Mouse (Mus musculus) liver, adult 2 months (tissue): ENCODE data around the gene Mrvi1. TPM values are rescaled to one million over a fixed set of nuclear protein-coding genes. Genes with fewer than 3 reads are reported as not detected.
A peak's percentile ranks its signal among the peaks of the same experiment; 100 is the strongest.

ENCODE experiments used
- DNase-seq: peaks from one replicate; pipeline ENCODE4 v3.0.0-alpha.2; 2011; ENCODE audit warnings: low read depth, low spot score; ENCODE audit errors: extremely low read depth
- H3K27ac ChIP-seq: fragments of 200-500 bp; replicated peaks from 2 replicates; pipeline ENCODE4 v1.5.1; 2012; ENCODE audit warnings: low read depth, mild to moderate bottlenecking, control low read depth, inconsistent platforms, low read length; ENCODE audit not compliant: insufficient read depth
- H3K27me3 ChIP-seq: fragments of 200-500 bp; 2 replicates; pipeline ENCODE4 v1.6.1; 2012; ENCODE audit warnings: mild to moderate bottlenecking, moderate library complexity, low read length, inconsistent platforms; ENCODE audit not compliant: control insufficient read depth, insufficient read depth
- H3K36me3 ChIP-seq: fragments of 200-500 bp; 2 replicates; pipeline ENCODE4 v1.6.1; 2012; ENCODE audit warnings: low read length, inconsistent platforms; ENCODE audit not compliant: control insufficient read depth, insufficient read depth
- H3K4me1 ChIP-seq: fragments of 200-500 bp; 2 replicates; pipeline ENCODE4 v1.6.1; 2011; ENCODE audit warnings: low read length; ENCODE audit not compliant: control insufficient read depth, insufficient read depth
- H3K4me3 ChIP-seq: fragments of 200-500 bp; 2 replicates; pipeline ENCODE4 v1.5.1; 2011; ENCODE audit warnings: low read depth, mild to moderate bottlenecking, control low read depth, low read length, moderate library complexity; ENCODE audit not compliant: insufficient read depth
- H3K79me2 ChIP-seq: fragments of 200-500 bp; 2 replicates; pipeline ENCODE4 v1.6.1; 2012; ENCODE audit warnings: inconsistent platforms, mild to moderate bottlenecking, low read length, moderate library complexity; ENCODE audit not compliant: control insufficient read depth, insufficient read depth
- H3K9ac ChIP-seq: fragments of 200-500 bp; 2 replicates; pipeline ENCODE4 v1.6.1; 2012; ENCODE audit warnings: low read depth, mild to moderate bottlenecking, control low read depth, inconsistent platforms, low read length
- CTCF ChIP-seq: fragments of 200-500 bp; IDR thresholded peaks from 2 replicates; pipeline ENCODE4 v1.5.1; 2011; ENCODE audit warnings: low read depth, low read length, control low read depth
- POLR2A ChIP-seq: fragments of 200-500 bp; IDR thresholded peaks from 2 replicates; pipeline ENCODE4 v1.6.1; 2011; ENCODE audit warnings: low read length, control low read depth; ENCODE audit not compliant: insufficient read depth; ENCODE audit errors: extremely low read depth
- WGBS: fragments of 180-500 bp; shearing (Covaris S2); methylation state at CpG from one replicate; pipeline ENCODE4 v1.1.7; 2018; 5-methylcytosine and 5-hydroxymethylcytosine counted together
- polyA plus RNA-seq: library from polyadenylated mRNA; depleted of rRNA; stranded (reverse); fragments of >200 nt; gene quantifications from 2 replicates; pipeline ENCODE4 v1.2.3, GENCODE M21; 2012; rRNA removed
- total RNA-seq: library from RNA; depleted of rRNA; stranded (reverse); fragments of >200 nt; gene quantifications from 2 replicates; pipeline ENCODE4 v1.2.3, GENCODE M21; 2014; rRNA removed

Gene Mrvi1
- total and polyA plus RNA-seq, 2 experiments = 0.55 to 1.3 TPM

- no peak for DNase-seq
- Histone ChIP-seq H3K79me2 (no peaks in the 10 kb centered on the region), H3K27ac (no peak overlapping the region), H3K4me1 (peaks cover 15% of the 10 kb centered on the region), H3K36me3 (peaks cover 7% of the 10 kb centered on the region; the same call in 1 of the 2 replicates), H3K9ac (no peak overlapping the region), H3K4me3 (no peak overlapping the region), H3K27me3 (no peaks in the 10 kb centered on the region)
- TF ChIP-seq POLR2A (no peak), CTCF (no peak)
- WGBS = 78% methylated on average over 4 of the region's 4 CpGs
Measured at GRCm38 (mm10) chr7:110822055-110822454, 160.2 kb downstream of the Mrvi1 start.

GRCm38 (mm10) chr7:110821653-110822052 is 160.6 kb downstream of the Mrvi1 start:
- peaks cover 15% of the 10 kb centered on the region for H3K4me1 ChIP-seq
- H3K27ac ChIP-seq = no peak overlapping the region
- no peaks in the 10 kb centered on the region for H3K79me2 ChIP-seq
- TF ChIP-seq POLR2A (no peak), CTCF (no peak)
- H3K36me3 ChIP-seq = peaks cover 4% of the 10 kb centered on the region; the same call in 1 of the 2 replicates
- peak; percentile 26 for DNase-seq
- H3K9ac ChIP-seq = no peak overlapping the region
- no peak overlapping the region for H3K4me3 ChIP-seq
- 47% methylated on average over 3 of the region's 3 CpGs for WGBS
- H3K27me3 ChIP-seq = no peaks in the 10 kb centered on the region

DNA sequence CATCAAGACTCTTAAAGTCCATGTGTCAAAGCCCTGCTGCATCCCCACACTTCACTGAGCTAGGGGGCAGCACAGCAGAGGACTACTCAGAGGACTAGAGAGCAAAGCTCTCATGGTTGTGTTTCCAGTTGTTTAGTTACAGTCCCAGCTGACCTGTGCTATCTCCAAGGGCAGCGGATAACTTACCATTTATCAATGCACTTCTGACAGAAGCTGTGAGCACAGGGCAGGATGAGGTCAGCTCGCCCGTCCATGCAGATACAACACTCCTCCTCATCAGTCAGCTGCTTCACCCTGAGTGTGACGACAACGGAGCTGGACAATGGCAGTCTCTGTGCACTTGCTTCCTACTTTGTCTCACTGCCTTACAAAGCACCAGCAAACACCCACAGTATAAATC is 161.2 kb downstream of the Mrvi1 start:
- Histone ChIP-seq H3K4me1 (peaks cover 15% of the 10 kb centered on the region), H3K79me2 (no peaks in the 10 kb centered on the region), H3K27ac (no peak overlapping the region), H3K27me3 (no peaks in the 10 kb centered on the region), H3K9ac (no peak overlapping the region), H3K36me3 (peaks cover 4% of the 10 kb centered on the region; the same call in 1 of the 2 replicates), H3K4me3 (no peak overlapping the region)
- DNase-seq = no peak
- WGBS = 79% methylated on average over 5 of the region's 5 CpGs
- TF ChIP-seq POLR2A (no peak), CTCF (no peak)

DNA sequence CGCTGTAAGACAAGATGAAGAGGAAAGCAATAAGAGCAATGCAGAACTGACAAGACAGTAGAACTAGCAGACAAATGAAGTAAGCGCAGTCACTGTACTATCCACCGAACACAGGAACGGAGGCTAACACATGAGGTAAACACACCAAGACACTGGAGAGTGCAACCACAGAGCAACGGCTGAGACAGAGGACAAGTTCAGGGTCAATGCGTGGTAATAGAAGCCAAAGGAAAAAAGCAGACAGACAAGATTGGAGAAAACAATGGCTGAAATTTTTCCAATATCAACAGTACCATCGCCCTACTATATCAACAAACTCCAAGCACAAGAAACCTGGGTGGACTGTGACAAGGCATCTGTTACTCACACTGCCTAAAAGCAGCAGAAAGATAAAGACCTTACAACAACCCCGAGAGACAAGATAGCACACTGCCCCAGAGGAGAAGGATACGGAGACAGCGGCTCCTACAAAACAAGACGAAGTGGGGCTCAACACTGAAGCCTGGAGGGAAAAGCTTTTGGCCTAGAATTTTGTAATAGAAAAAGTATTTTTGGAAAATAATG is 163.4 kb downstream of the Mrvi1 start:
- TF ChIP-seq CTCF (no peak), POLR2A (no peak)
- H3K27ac ChIP-seq = no peak overlapping the region
- H3K27me3 ChIP-seq = no peaks in the 10 kb centered on the region
- DNase-seq = no peak
- H3K79me2 ChIP-seq = no peaks in the 10 kb centered on the region
- peaks cover 4% of the 10 kb centered on the region for H3K36me3 ChIP-seq
- WGBS = 57% methylated on average over 11 of the region's 11 CpGs
- H3K4me3 ChIP-seq = no peak overlapping the region
- peaks cover 15% of the 10 kb centered on the region for H3K4me1 ChIP-seq
- H3K9ac ChIP-seq = no peak overlapping the region

Other genes starting within 250 kb of the Mrvi1 start
- 0.55 and 0.67 TPM in 2 replicates for gene Ampd3, start 214.3 kb downstream of the Mrvi1 start, total RNA-seq
- 0.25 and 0.57 TPM in 2 replicates for gene Ampd3, start 214.3 kb downstream of the Mrvi1 start, polyA plus RNA-seq
- gene Rnf141, start 138.0 kb downstream of the Mrvi1 start, total RNA-seq = 63.4 and 64.1 TPM in 2 replicates
- gene Rnf141, start 138.0 kb downstream of the Mrvi1 start, polyA plus RNA-seq = 20.6 and 24.1 TPM in 2 replicates
- gene Lyve1, start 119.2 kb downstream of the Mrvi1 start, total RNA-seq = 6.4 and 16.8 TPM in 2 replicates
- 4.5 and 7.8 TPM in 2 replicates for gene Lyve1, start 119.2 kb downstream of the Mrvi1 start, polyA plus RNA-seq
- gene Ctr9, start 46.5 kb upstream of the Mrvi1 start, total RNA-seq = 17.1 and 17.3 TPM in 2 replicates
- gene Ctr9, start 46.5 kb upstream of the Mrvi1 start, polyA plus RNA-seq = 4.1 and 6.0 TPM in 2 replicates
- 210 and 323 TPM in 2 replicates for gene Eif4g2, start 100.6 kb upstream of the Mrvi1 start, total RNA-seq
- gene Eif4g2, start 100.6 kb upstream of the Mrvi1 start, polyA plus RNA-seq = 64.7 and 69.7 TPM in 2 replicates